Mouse (Mus musculus): ENCODE data around the gene Tacc3.

The Tacc3 gene

DNA sequence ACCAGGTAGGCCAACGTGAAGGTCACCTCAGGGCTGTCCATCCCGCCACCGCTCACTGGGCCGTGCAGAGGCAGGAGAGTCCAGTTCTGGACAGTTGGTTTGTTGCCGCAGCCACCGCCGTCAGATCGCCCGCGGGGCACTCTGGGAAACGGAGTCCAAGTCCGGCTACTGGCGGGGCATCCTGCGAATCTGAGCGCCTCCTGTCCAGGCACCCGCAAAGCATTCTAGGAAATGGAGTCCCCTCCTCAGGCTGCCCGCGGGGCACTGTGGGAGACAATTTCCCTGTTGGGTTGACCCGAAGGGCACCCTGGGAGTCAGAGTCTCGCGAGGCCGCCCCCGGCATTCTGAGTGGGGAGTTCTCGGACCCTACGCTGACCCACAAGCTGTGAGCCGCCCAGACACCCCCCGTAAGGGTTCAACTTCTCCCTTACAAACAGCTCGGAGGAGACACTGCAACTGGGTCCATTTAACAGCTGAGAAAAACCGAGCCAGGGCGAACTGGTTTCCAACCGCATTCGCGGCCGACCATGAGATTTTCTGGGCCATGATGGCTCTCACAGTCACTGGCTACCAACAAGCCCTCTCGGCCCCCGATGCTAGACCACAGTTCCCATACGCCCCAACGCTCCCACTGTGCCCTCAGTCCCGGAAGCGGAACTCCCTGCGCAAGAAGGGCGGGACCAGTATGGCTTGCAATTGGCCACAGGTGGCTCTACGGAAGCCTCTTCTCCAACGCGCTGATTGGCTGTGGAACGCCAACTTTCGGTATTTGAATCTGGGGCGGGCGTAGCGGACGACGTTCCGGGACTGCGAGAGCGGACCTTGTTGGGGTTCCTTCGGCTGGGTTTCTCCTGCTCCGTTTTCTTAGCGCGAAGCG, at the start of gene Tacc3, which contains the start of gene Tmem129:
Tacc3 (plus strand) TSS at position 342 of the 877 bp plus-strand sequence.
Tmem129 (minus strand) TSS at position 630 of the 877 bp plus-strand sequence.
- no peak; the same call in 1 of the 2 replicates for TF ChIP-seq GATA4 (IDR thresholded peaks at IDR 0.05; ENCODE audit: insufficient replicate concordance, low read length)

DNA sequence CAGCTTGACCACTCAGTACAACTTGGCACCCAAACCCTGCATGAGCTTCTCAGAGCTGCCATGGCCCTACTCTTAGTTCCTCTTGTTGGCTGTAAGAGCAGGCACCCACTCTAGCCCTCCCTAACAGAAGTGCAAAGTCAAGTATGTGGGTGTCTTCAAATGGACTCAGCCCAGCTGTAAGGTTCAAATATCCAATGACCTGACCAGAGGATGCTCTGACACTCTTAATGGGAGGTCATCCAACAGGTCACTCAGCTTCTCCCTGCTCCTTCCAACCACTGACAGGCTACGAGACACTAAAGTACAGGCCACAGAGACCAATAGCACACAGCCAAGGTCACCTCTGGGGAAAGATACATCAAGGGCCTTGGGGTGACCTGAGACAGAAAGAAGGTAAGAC, 48.7 kb upstream of the Tacc3 start:
- no peak for TF ChIP-seq GATA4 (IDR thresholded peaks at IDR 0.05; ENCODE audit: insufficient replicate concordance, low read length)

- no peak for TF ChIP-seq GATA4 (IDR thresholded peaks at IDR 0.05; ENCODE audit: insufficient replicate concordance, low read length)
These were observed 46.1 kb upstream of the Tacc3 start for GRCm38 (mm10) chr5:33611795-33612194.

- TF ChIP-seq GATA4 (IDR thresholded peaks at IDR 0.05; ENCODE audit: insufficient replicate concordance, low read length) = no peak
These were observed 43.5 kb upstream of the Tacc3 start for GRCm38 (mm10) chr5:33614391-33614790.

GRCm38 (mm10) chr5:33622671-33623070, 35.3 kb upstream of the Tacc3 start:
- TF ChIP-seq GATA4 (IDR thresholded peaks at IDR 0.05; ENCODE audit: insufficient replicate concordance, low read length) = no peak

GRCm38 (mm10) chr5:33623766-33624165, 34.2 kb upstream of the Tacc3 start:
- no peak for TF ChIP-seq GATA4 (IDR thresholded peaks at IDR 0.05; ENCODE audit: insufficient replicate concordance, low read length)

DNA sequence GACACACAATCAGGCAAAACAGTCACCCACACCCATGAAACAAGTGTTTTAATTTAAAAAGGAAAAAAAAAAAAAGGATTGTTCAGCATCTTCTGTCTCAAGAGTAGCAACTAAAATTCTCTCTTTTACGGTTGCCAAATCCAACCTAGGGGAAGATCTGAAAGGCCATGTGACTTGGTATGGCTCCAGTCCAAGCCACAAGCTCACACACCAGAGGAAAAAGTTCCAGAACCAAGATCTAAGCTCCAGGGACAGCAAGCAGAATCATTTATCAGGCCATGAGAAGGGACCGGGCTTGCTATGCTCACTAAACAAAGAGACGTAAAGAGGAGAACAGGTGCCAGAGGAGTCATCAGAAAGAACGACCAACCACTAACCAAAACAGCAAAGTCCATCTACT, 30.0 kb upstream of the Tacc3 start:
- no peak for TF ChIP-seq GATA4 (IDR thresholded peaks at IDR 0.05; ENCODE audit: insufficient replicate concordance, low read length)

DNA sequence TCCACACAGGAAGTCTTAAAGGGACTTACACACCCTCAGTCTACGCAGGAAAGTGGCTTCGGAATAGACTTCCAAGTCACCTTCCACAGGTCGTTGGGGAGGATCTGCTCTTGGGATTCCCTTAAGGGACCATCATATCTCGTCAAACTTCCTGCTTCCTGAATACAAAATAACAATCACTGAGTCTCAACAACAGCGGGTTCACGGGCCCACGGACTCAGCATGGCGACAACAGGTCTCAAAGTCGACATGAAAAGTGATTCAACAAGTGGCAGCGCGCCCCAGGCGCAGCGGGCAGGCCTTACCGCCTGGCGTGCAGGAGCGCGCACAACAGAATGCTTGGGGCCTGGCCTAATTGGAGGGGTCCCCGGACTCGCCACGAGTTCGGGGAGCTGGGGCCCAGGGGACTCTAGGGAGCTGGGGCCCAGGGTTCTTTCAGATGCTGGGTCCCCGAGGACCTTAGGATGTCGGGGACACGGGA, 29.1 kb upstream of the Tacc3 start:
- no peak for TF ChIP-seq GATA4 (IDR thresholded peaks at IDR 0.05; ENCODE audit: insufficient replicate concordance, low read length)

DNA sequence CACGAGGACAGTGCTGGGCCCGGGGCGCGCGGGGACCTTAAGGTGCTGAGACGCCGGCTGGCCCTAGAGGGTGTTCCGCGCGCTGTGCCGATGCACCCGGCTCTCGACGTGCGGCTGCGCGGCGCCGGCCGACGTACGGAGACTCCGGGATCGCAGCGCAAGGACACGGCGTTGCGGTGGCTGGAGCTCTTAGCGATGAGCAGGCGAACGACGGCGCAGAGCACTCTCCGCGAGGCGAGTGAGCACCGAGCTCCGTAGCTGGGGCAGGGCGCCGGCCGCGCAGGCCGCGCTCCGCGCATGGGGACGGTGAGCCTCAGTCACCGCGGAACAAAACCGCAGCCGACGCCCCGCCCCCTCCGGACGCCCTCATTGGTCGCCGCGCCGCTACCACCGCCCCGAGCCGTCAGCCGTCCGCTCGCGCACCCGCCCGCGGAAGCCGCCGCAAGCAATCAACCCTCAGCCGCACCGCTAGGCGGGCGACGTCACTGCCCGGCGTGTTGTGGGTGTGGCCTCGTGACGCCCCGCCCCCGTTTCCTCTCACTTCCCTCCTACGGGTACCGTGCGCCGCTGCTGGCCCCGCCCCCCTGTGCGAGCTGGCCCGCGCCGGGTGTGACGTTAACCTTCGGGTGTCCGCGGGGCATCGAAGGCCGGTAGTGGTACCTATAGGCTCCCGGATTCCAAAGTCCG, 28.5 kb upstream of the Tacc3 start, which contains the start of the genes Fam53a and Gm9903:
Fam53a (minus strand) TSS at position 335 of the 687 bp plus-strand sequence.
Gm9903 (plus strand) TSS at position 625 of the 687 bp plus-strand sequence.
- no peak; the same call in 1 of the 2 replicates for TF ChIP-seq GATA4 (IDR thresholded peaks at IDR 0.05; ENCODE audit: insufficient replicate concordance, low read length)

DNA sequence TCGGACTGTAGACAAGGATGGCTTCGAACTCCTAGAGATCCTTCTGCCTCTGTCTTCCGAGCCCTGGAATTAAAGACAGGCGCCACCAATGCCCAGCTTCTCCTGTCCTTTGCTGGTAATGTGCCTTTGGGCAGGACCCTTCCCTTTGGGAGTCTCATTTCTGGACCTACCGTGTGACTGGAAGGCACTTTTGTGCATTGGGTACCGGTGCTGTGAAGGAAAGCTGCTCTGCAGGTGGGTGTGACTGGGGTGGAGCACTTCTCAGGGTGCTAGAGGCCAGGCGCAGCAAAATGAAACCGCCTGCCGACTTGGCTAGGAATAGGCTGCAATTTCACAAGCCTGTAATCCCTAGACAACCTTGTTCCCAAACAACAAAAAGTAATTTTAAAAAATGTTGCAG, 27.9 kb upstream of the Tacc3 start:
- no peak for TF ChIP-seq GATA4 (IDR thresholded peaks at IDR 0.05; ENCODE audit: insufficient replicate concordance, low read length)

GRCm38 (mm10) chr5:33630615-33631014, 27.3 kb upstream of the Tacc3 start:
- TF ChIP-seq GATA4 (IDR thresholded peaks at IDR 0.05; ENCODE audit: insufficient replicate concordance, low read length) = no peak

DNA sequence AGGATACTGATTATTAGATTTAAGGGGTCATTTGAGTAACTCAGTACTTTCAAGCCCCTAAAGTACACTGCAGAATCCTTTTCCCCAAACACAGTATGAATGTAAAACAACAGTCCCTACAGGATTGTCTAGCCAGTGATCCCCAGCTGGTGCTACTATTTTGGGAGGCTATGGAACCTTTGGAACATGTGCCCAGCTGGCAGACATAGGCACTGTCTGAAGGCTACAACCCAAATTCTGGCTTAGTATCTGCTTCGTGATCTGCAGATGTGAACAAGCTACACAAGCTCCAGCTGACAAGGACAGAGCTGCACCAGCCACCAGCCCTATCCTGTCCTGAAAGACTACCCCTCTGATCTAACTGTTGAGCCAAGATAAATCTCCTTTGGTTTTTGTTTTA, 25.4 kb upstream of the Tacc3 start:
- TF ChIP-seq GATA4 (IDR thresholded peaks at IDR 0.05; ENCODE audit: insufficient replicate concordance, low read length) = no peak

- no peak for TF ChIP-seq GATA4 (IDR thresholded peaks at IDR 0.05; ENCODE audit: insufficient replicate concordance, low read length)
These were observed 22.6 kb upstream of the Tacc3 start for GRCm38 (mm10) chr5:33635361-33635760.

DNA sequence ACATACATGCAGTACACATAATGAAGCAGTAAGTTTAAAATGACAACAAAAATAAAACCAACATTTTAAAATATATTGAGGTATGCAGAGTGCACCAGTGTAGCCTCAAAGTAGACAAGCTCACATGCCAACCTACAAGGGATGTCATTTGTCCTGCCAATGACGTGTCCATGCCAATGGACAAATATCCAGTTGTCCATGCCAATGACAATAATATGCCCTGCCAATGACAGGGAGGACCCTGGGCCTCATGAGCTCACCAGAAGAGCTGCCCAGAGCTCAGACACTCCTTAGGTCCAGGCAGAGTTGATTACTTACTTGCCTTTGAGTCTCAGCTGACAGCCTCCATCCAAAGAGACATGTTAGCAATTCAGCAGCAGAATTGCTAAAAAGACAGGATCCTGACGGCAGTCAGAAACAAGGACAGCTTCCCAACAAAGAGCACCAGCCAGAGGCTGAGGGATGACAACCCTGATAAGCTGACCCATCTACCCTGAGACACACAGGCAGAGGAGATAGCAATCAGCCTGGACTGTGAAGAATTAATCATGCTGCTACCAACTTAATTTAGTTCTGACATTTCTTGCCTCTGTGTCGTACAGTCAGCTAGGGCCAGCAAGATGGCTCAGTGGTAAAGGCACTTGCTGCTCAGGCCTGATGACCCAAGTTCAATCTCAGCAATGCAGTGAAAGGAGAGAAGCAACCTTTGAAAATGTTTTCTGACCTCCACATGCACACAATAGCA, 20.1 kb upstream of the Tacc3 start:
- TF ChIP-seq GATA4 (IDR thresholded peaks at IDR 0.05; ENCODE audit: insufficient replicate concordance, low read length) = no peak

- peak; percentile 59; the same call in 1 of the 2 replicates for TF ChIP-seq GATA4 (IDR thresholded peaks at IDR 0.05; ENCODE audit: insufficient replicate concordance, low read length)
These were observed 19.1 kb upstream of the Tacc3 start for GRCm38 (mm10) chr5:33638826-33639225.

Measured in liver, adult (tissue).